In the genomic region with DNA sequence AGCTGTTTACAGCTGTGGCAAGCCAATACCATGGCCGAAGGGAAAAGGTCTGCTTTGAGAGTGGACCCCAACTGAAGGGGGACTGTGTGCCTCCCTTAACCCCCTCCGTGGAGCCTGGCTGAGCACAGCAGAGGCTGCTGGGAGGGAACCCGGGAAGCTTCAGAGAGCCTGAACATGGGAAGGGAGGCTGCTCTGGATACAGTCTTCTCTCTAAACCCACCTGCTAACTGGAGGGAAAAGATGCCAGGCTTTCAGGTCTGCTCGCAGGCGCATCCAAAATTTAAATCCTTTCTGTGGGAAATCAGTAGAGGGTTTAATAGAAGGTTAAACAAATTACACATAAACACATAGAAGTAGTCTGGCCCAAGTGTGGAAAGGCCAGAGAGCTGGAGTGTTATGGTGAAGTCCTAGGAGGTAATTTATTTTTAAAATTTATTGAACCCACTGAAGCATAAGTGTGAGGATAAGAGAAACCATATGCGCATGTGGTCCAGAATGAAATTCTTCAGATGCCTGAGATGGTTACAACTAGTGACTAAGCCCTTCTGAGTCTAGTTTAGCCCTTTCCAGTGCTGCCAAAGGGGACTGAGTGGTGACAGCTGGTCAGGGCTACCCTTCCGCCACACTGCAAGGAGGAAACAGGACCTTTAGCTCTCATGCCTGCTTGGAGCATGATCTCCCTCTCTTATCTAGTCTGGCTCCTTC, we compare ENCODE assay signal across 10 mouse cellular contexts. TPM values are rescaled to one million over a fixed set of nuclear protein-coding genes. Genes with fewer than 3 reads are reported as not detected.
A peak's percentile ranks its signal among the peaks of the same experiment; 100 is the strongest.
DNase-seq lines count a peak whose midpoint lies in the region; ATAC-seq lines count a peak whose summit lies in the region.
"Had no signal": no experiment of that assay in that cellular context is flagged by ENCODE, and none has a peak within 500 bp of the region (broad histone marks: within the 10 kb centered on the region; RNA-seq: fewer than 3 reads in every experiment).

No protein-coding gene starts in this region.

- H3K4me1 ChIP-seq in kidney, embryonic 14.5 days (ENCODE audit: control insufficient read depth, insufficient read depth, low read length): no peaks in the 10 kb centered on the region
- no peaks in the 10 kb centered on the region for H3K4me1 ChIP-seq in embryonic facial prominence, embryonic 11.5 days (ENCODE audit: control insufficient read depth, insufficient read depth, low read length)
- H3K4me1 ChIP-seq in lung, embryonic 16.5 days (replicated peaks; ENCODE audit: control insufficient read depth, insufficient read depth, low read length): peaks cover 9% of the 10 kb centered on the region

- 47% methylated on average over 7 of the region's 7 CpGs for WGBS in kidney, embryonic 14.5 days
- 41% methylated on average over 7 of the region's 7 CpGs for WGBS in embryonic facial prominence, embryonic 11.5 days
- 38% methylated on average over 7 of the region's 7 CpGs for WGBS in lung, embryonic 16.5 days

- no peaks in the 10 kb centered on the region for H3K9me3 ChIP-seq in kidney, embryonic 14.5 days (ENCODE audit: control insufficient read depth, low read length)
- H3K9me3 ChIP-seq in embryonic facial prominence, embryonic 11.5 days (replicated peaks; ENCODE audit: control insufficient read depth, low read length): no peaks in the 10 kb centered on the region
- H3K9me3 ChIP-seq in lung, embryonic 16.5 days (ENCODE audit: control insufficient read depth, low read length): no peaks in the 10 kb centered on the region
- H3K9me3 ChIP-seq: neural tube, embryonic 13.5 days had no signal

- no peak overlapping the region for H3K4me3 ChIP-seq in kidney, embryonic 14.5 days (ENCODE audit: low read length)
- no peak overlapping the region for H3K4me3 ChIP-seq in embryonic facial prominence, embryonic 11.5 days (ENCODE audit: low read depth, low read length)
- no peak overlapping the region for H3K4me3 ChIP-seq in lung, embryonic 16.5 days (ENCODE audit: low read length)
- H3K4me3 ChIP-seq: gastrocnemius, adult 2 months; neural tube, embryonic 13.5 days had no signal

- H3K27ac ChIP-seq in kidney, embryonic 14.5 days (ENCODE audit: low read depth, low read length): no peak overlapping the region
- no peak overlapping the region for H3K27ac ChIP-seq in embryonic facial prominence, embryonic 11.5 days (replicated peaks; ENCODE audit: low read depth, low read length)
- H3K27ac ChIP-seq in lung, embryonic 16.5 days (ENCODE audit: low read length): no peak overlapping the region
- H3K27ac ChIP-seq: gastrocnemius, adult 2 months; neural tube, embryonic 13.5 days had no signal

- H3K27me3 ChIP-seq in kidney, embryonic 14.5 days (ENCODE audit: control insufficient read depth, insufficient read depth, low read length): no peaks in the 10 kb centered on the region
- H3K27me3 ChIP-seq in embryonic facial prominence, embryonic 11.5 days (ENCODE audit: control insufficient read depth, insufficient read depth, low read length): no peaks in the 10 kb centered on the region
- no peaks in the 10 kb centered on the region for H3K27me3 ChIP-seq in lung, embryonic 16.5 days (ENCODE audit: control insufficient read depth, insufficient read depth, low read depth, low read length)
- H3K27me3 ChIP-seq: neural tube, embryonic 13.5 days had no signal

- no peaks in the 10 kb centered on the region for H3K36me3 ChIP-seq in kidney, embryonic 14.5 days (ENCODE audit: control insufficient read depth, insufficient read depth, low read length)
- H3K36me3 ChIP-seq in embryonic facial prominence, embryonic 11.5 days (replicated peaks; ENCODE audit: control insufficient read depth, insufficient read depth, low read depth, low read length): no peaks in the 10 kb centered on the region
- no peaks in the 10 kb centered on the region for H3K36me3 ChIP-seq in lung, embryonic 16.5 days (ENCODE audit: control insufficient read depth, insufficient read depth, low read length)
- H3K36me3 ChIP-seq: neural tube, embryonic 13.5 days had no signal

- DNase-seq in kidney, adult 18-20 months: no peak
- DNase-seq in cerebellum, adult 8-10 months: peak; percentile 32
- peak; percentile 76 for DNase-seq in embryonic facial prominence, embryonic 11.5 days (ENCODE audit: low spot score)
- DNase-seq in thymus, postnatal 25 days: no peak
- DNase-seq in ovary, adult 18-20 months (ENCODE audit: low spot score): no peak
- DNase-seq in spleen, postnatal 4 days (ENCODE audit: low spot score in 2 of 2): no peak
- DNase-seq: gastrocnemius, adult 2 months had no signal

- no peak overlapping the region for H3K4me2 ChIP-seq in kidney, embryonic 14.5 days (replicated peaks; ENCODE audit: low read depth, low read length)
- H3K4me2 ChIP-seq in embryonic facial prominence, embryonic 11.5 days (ENCODE audit: low read depth, low read length): no peak overlapping the region
- H3K4me2 ChIP-seq in lung, embryonic 16.5 days (ENCODE audit: low read depth, low read length): no peak overlapping the region
- H3K4me2 ChIP-seq: neural tube, embryonic 13.5 days had no signal

- ATAC-seq in kidney, embryonic 14.5 days (ENCODE audit: low FRiP score, low TSS enrichment): peak; percentile 43; the same call in 1 of the 2 replicates
- ATAC-seq in embryonic facial prominence, embryonic 11.5 days (replicated peaks; ENCODE audit: insufficient number of reproducible peaks, low FRiP score, low TSS enrichment, low read depth): peak; percentile 48; the same call in 1 of the 2 replicates
- ATAC-seq in lung, embryonic 16.5 days (ENCODE audit: low read depth): peak; percentile 92

- no peak overlapping the region for H3K9ac ChIP-seq in kidney, embryonic 14.5 days (ENCODE audit: low read depth, low read length)
- no peak overlapping the region for H3K9ac ChIP-seq in embryonic facial prominence, embryonic 11.5 days (replicated peaks; ENCODE audit: low read length)
- H3K9ac ChIP-seq in lung, embryonic 16.5 days (ENCODE audit: low read length): no peak overlapping the region
- H3K9ac ChIP-seq: neural tube, embryonic 13.5 days had no signal

RNA-seq across cellular contexts. Expression of a gene that starts 44.9 kb away (rescaled TPM):
- 66.3 and 92.1 TPM in 2 replicates for polyA plus RNA-seq in kidney, embryonic 14.5 days (2014; fragmentation: Nextera tagmentation; extraction: Ambion mirVana)
- polyA plus RNA-seq in embryonic facial prominence, embryonic 11.5 days (2014; fragmentation: Nextera tagmentation; extraction: Ambion mirVana): 99.3 and 116 TPM in 2 replicates
- polyA plus RNA-seq in lung, embryonic 16.5 days (2015; fragmentation: Nextera tagmentation; extraction: Ambion mirVana): 91.7 and 96.0 TPM in 2 replicates

Comparison
In these comparisons a context has a peak if more than half of its experiments do, and no peak if none do; other contexts are left out.
1. DNase-seq: peak in cerebellum, adult 8-10 months (single experiment) and embryonic facial prominence, embryonic 11.5 days (single experiment); none in kidney, adult 18-20 months (single experiment), thymus, postnatal 25 days (single experiment), ovary, adult 18-20 months (single experiment) and spleen, postnatal 4 days (0 of 2).
2. Peak in every context shown above with its lines, with median percentiles within 50 percentile points of each other: ATAC-seq.